Mouse (Mus musculus): ENCODE data around the gene Rcbtb1. TPM values are rescaled to one million over a fixed set of nuclear protein-coding genes. Genes with fewer than 3 reads are reported as not detected.

The Rcbtb1 gene
- 47.9 and 51.9 TPM in 2 replicates for polyA plus RNA-seq (2014; fragmentation: Nextera tagmentation; extraction: Ambion mirVana)

GRCm38 (mm10) chr14:59200711-59201603 lies at the start of gene Rcbtb1:
Gene Rcbtb1 (plus strand): TSS chr14:59201209.
- Histone ChIP-seq H3K27ac (peak within 1 kb of the TSS; percentile 97), H3K36me3 (replicated peaks; ENCODE audit: control insufficient read depth, insufficient read depth) (no peaks in the 10 kb centered on the region), H3K4me2 (replicated peaks) (peak within 1 kb of the TSS; percentile 89), H3K9me3 (ENCODE audit: control insufficient read depth, low read length) (no peaks in the 10 kb centered on the region), H3K27me3 (ENCODE audit: control insufficient read depth, insufficient read depth, low read length) (no peaks in the 10 kb centered on the region), H3K9ac (peak within 1 kb of the TSS; percentile 78), H3K4me1 (replicated peaks; ENCODE audit: control insufficient read depth, insufficient read depth, low read length) (peaks cover 34% of the 10 kb centered on the region), H3K4me3 (replicated peaks; ENCODE audit: low read length) (peak within 1 kb of the TSS; percentile 63)
- DNase-seq (ENCODE audit: low spot score) (peak; percentile 93), ATAC-seq (ENCODE audit: low FRiP score) (peak; percentile 96)
- WGBS: under 1% methylated on average over 65 of the region's 96 CpGs

- WGBS: 88% methylated on average over 2 of the region's 2 CpGs
- H3K9ac ChIP-seq: no peak overlapping the region
- ATAC-seq (ENCODE audit: low FRiP score) (no peak), DNase-seq (ENCODE audit: low spot score) (peak; percentile 29)
- H3K27me3 ChIP-seq (ENCODE audit: control insufficient read depth, insufficient read depth, low read length): no peaks in the 10 kb centered on the region
- no peak overlapping the region for H3K4me2 ChIP-seq (replicated peaks)
- H3K9me3 ChIP-seq (ENCODE audit: control insufficient read depth, low read length): no peaks in the 10 kb centered on the region
- H3K4me1 ChIP-seq (replicated peaks; ENCODE audit: control insufficient read depth, insufficient read depth, low read length): no peaks in the 10 kb centered on the region
- no peaks in the 10 kb centered on the region for H3K36me3 ChIP-seq (replicated peaks; ENCODE audit: control insufficient read depth, insufficient read depth)
- no peak overlapping the region for H3K4me3 ChIP-seq (replicated peaks; ENCODE audit: low read length)
- H3K27ac ChIP-seq: no peak overlapping the region
Measured at GRCm38 (mm10) chr14:59155589-59155988, 45.4 kb upstream of the Rcbtb1 start.

GRCm38 (mm10) chr14:59157016-59157698 lies 43.9 kb upstream of the Rcbtb1 start:
- Histone ChIP-seq H3K4me1 (replicated peaks; ENCODE audit: control insufficient read depth, insufficient read depth, low read length) (no peaks in the 10 kb centered on the region), H3K4me3 (replicated peaks; ENCODE audit: low read length) (no peak overlapping the region), H3K4me2 (replicated peaks) (no peak overlapping the region), H3K9ac (no peak overlapping the region), H3K9me3 (ENCODE audit: control insufficient read depth, low read length) (no peaks in the 10 kb centered on the region), H3K36me3 (replicated peaks; ENCODE audit: control insufficient read depth, insufficient read depth) (no peaks in the 10 kb centered on the region), H3K27me3 (ENCODE audit: control insufficient read depth, insufficient read depth, low read length) (no peaks in the 10 kb centered on the region), H3K27ac (no peak overlapping the region)
- 77% methylated on average over 3 of the region's 3 CpGs for WGBS
- DNase-seq (ENCODE audit: low spot score) (no peak), ATAC-seq (ENCODE audit: low FRiP score) (no peak)

- ATAC-seq (ENCODE audit: low FRiP score) (no peak), DNase-seq (ENCODE audit: low spot score) (no peak)
- H3K27ac ChIP-seq: no peak within 1 kb of the TSS
- WGBS: 93% methylated on average over 3 of the region's 3 CpGs
- H3K9me3 ChIP-seq (ENCODE audit: control insufficient read depth, low read length): no peaks in the 10 kb centered on the region
- no peaks in the 10 kb centered on the region for H3K27me3 ChIP-seq (ENCODE audit: control insufficient read depth, insufficient read depth, low read length)
- no peak within 1 kb of the TSS for H3K9ac ChIP-seq
- no peaks in the 10 kb centered on the region for H3K4me1 ChIP-seq (replicated peaks; ENCODE audit: control insufficient read depth, insufficient read depth, low read length)
- H3K4me3 ChIP-seq (replicated peaks; ENCODE audit: low read length): no peak within 1 kb of the TSS
- H3K4me2 ChIP-seq (replicated peaks): no peak within 1 kb of the TSS
- H3K36me3 ChIP-seq (replicated peaks; ENCODE audit: control insufficient read depth, insufficient read depth): no peaks in the 10 kb centered on the region
Measured at GRCm38 (mm10) chr14:59178649-59179048, 22.4 kb upstream of the Rcbtb1 start, which contains the start of gene Gm5142. Gene Gm5142 (minus strand): TSS chr14:59178749.

GRCm38 (mm10) chr14:59182732-59183131 lies 18.3 kb upstream of the Rcbtb1 start:
- no peak for DNase-seq (ENCODE audit: low spot score)
- ATAC-seq (ENCODE audit: low FRiP score): no peak
- Histone ChIP-seq H3K36me3 (replicated peaks; ENCODE audit: control insufficient read depth, insufficient read depth) (no peaks in the 10 kb centered on the region), H3K4me2 (replicated peaks) (no peak overlapping the region), H3K4me3 (replicated peaks; ENCODE audit: low read length) (no peak overlapping the region), H3K9ac (no peak overlapping the region), H3K27ac (no peak overlapping the region), H3K4me1 (replicated peaks; ENCODE audit: control insufficient read depth, insufficient read depth, low read length) (no peaks in the 10 kb centered on the region), H3K27me3 (ENCODE audit: control insufficient read depth, insufficient read depth, low read length) (no peaks in the 10 kb centered on the region), H3K9me3 (ENCODE audit: control insufficient read depth, low read length) (no peaks in the 10 kb centered on the region)
- WGBS: 84% methylated on average over 2 of the region's 2 CpGs

GRCm38 (mm10) chr14:59185514-59185913 lies 15.5 kb upstream of the Rcbtb1 start:
- no peak overlapping the region for H3K4me3 ChIP-seq (replicated peaks; ENCODE audit: low read length)
- ATAC-seq (ENCODE audit: low FRiP score): no peak
- no peak overlapping the region for H3K4me2 ChIP-seq (replicated peaks)
- no peak overlapping the region for H3K27ac ChIP-seq
- H3K4me1 ChIP-seq (replicated peaks; ENCODE audit: control insufficient read depth, insufficient read depth, low read length): no peaks in the 10 kb centered on the region
- H3K36me3 ChIP-seq (replicated peaks; ENCODE audit: control insufficient read depth, insufficient read depth): no peaks in the 10 kb centered on the region
- no peak overlapping the region for H3K9ac ChIP-seq
- H3K9me3 ChIP-seq (ENCODE audit: control insufficient read depth, low read length): no peaks in the 10 kb centered on the region
- DNase-seq (ENCODE audit: low spot score): no peak
- no peaks in the 10 kb centered on the region for H3K27me3 ChIP-seq (ENCODE audit: control insufficient read depth, insufficient read depth, low read length)

GRCm38 (mm10) chr14:59186121-59186520 lies 14.9 kb upstream of the Rcbtb1 start:
- WGBS: 94% methylated on average over 2 of the region's 2 CpGs
- H3K27me3 ChIP-seq (ENCODE audit: control insufficient read depth, insufficient read depth, low read length): no peaks in the 10 kb centered on the region
- no peak overlapping the region for H3K9ac ChIP-seq
- no peaks in the 10 kb centered on the region for H3K9me3 ChIP-seq (ENCODE audit: control insufficient read depth, low read length)
- no peak overlapping the region for H3K4me3 ChIP-seq (replicated peaks; ENCODE audit: low read length)
- H3K27ac ChIP-seq: no peak overlapping the region
- ATAC-seq (ENCODE audit: low FRiP score) (no peak), DNase-seq (ENCODE audit: low spot score) (no peak)
- no peak overlapping the region for H3K4me2 ChIP-seq (replicated peaks)
- no peaks in the 10 kb centered on the region for H3K4me1 ChIP-seq (replicated peaks; ENCODE audit: control insufficient read depth, insufficient read depth, low read length)
- no peaks in the 10 kb centered on the region for H3K36me3 ChIP-seq (replicated peaks; ENCODE audit: control insufficient read depth, insufficient read depth)

GRCm38 (mm10) chr14:59201604-59202215 lies 701 bp downstream of the Rcbtb1 start:
- ATAC-seq (ENCODE audit: low FRiP score) (no peak), DNase-seq (ENCODE audit: low spot score) (peak; percentile 67)

GRCm38 (mm10) chr14:59205461-59205860 lies 4.5 kb downstream of the Rcbtb1 start:
- Histone ChIP-seq H3K4me1 (replicated peaks; ENCODE audit: control insufficient read depth, insufficient read depth, low read length) (peaks cover 44% of the 10 kb centered on the region), H3K9me3 (ENCODE audit: control insufficient read depth, low read length) (no peaks in the 10 kb centered on the region), H3K4me3 (replicated peaks; ENCODE audit: low read length) (no peak overlapping the region), H3K27me3 (ENCODE audit: control insufficient read depth, insufficient read depth, low read length) (no peaks in the 10 kb centered on the region), H3K9ac (peak overlapping the region; percentile 16), H3K27ac (no peak overlapping the region), H3K4me2 (replicated peaks) (peak overlapping the region; percentile 89), H3K36me3 (replicated peaks; ENCODE audit: control insufficient read depth, insufficient read depth) (no peaks in the 10 kb centered on the region)
- no peak for DNase-seq (ENCODE audit: low spot score)
- WGBS: 29% methylated on average over 7 of the region's 7 CpGs
- ATAC-seq (ENCODE audit: low FRiP score): no peak

More at GRCm38 (mm10) chr14:59201604-59202215, 701 bp downstream of the Rcbtb1 start:
- Histone ChIP-seq H3K27me3 (ENCODE audit: control insufficient read depth, insufficient read depth, low read length) (no peaks in the 10 kb centered on the region), H3K9me3 (ENCODE audit: control insufficient read depth, low read length) (no peaks in the 10 kb centered on the region), H3K36me3 (replicated peaks; ENCODE audit: control insufficient read depth, insufficient read depth) (no peaks in the 10 kb centered on the region), H3K4me1 (replicated peaks; ENCODE audit: control insufficient read depth, insufficient read depth, low read length) (peaks cover 40% of the 10 kb centered on the region), H3K27ac (peak overlapping the region; percentile 97), H3K4me2 (replicated peaks) (peak overlapping the region; percentile 89), H3K4me3 (replicated peaks; ENCODE audit: low read length) (peak overlapping the region; percentile 63), H3K9ac (peak overlapping the region; percentile 78)
- under 1% methylated on average over 21 of the region's 21 CpGs for WGBS
